Mouse (Mus musculus): ENCODE results near the gene Edem2.
"Not testable (repeated sequence)": the region's sequence is repeated elsewhere in the genome, so short reads cannot be mapped to it uniquely, and the experiment has no call there.

Gene Edem2

DNA sequence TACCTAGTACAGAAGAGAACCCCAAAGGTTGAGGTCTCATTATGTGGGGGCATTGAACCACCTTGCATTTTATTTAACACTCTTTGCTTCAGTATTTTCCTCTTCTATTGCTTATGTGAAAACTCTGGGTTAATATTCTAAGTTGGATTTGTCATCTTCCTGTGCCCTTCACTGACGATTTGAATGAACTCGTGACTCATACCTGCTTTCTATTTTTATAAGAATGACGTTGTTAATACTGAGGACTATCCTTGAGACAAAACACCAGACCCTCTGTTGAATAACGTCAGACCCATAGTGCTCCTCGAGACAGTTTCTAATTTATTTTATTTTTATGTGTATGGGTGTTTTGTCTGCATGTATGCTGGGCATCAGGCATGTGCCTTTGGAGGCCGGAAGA lies 7.7 kb upstream of the Edem2 start:
- in situ Hi-C loops (cut with MboI; ENCODE audit: low sequenced_read_pairs): no loop called here

DNA sequence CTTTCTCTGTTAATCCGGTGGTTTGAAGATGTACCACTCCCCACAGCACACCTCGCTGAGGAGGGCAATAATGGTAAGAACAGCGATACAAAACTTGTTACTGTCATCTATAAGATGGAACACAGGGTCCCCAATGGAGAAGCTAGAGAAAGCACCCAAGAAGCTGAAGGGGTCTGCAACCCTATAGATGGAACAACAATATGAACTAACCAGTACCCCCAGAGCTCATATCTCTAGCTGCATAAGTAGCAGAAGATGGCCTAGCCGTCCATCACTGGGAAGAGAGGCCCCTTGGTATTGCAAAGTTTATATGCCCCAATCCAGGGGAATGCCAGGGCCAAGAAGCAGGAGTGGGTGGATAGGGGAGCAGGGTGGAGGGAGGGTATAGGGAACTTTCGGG lies 6.5 kb upstream of the Edem2 start, which contains the start of gene Gm17581:
TSS of gene Gm17581 (minus strand) at position 101 of the 400 bp plus-strand sequence.
- in situ Hi-C loops (cut with MboI; ENCODE audit: low sequenced_read_pairs): not testable (repeated sequence)

DNA sequence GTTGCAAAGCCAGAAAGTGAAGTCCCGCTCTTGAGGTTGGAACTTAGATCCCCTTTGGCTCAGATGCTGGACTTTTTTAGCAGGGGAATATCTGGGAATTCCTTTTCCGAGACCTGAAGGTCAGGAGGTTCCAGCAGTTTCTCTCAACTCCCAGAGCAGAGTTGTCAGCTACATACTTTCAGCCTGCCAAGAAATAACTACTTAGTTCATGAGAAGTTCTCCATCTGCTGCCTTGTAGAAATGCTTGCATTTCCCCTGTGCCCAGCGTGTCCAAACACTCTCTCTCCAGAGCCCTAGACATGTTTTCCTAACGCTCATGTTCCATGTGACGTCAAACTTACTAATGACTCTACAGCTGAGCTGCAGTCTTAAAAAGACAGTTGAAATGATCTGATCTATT lies 5.8 kb upstream of the Edem2 start:
- in situ Hi-C loops (cut with MboI; ENCODE audit: low sequenced_read_pairs): no loop called here

DNA sequence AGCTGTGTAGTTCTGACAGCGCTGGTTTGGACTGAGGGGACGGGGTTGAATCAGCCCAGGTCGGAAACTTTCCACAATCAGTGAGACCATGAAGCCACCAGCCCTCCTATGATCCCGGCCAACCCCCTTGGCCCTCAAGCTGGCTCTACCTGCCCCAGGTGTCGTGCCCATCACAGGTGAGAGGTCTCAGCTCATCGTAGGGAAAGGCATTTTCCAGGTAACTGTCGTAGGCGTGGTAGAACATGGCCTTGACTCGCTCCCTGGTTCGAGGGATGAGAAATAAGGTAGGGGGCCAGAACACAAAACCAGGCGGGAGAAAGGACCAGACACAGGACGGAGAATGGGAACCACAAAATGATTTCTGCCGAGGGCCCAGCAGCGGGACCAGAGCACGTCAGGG lies 533 bp downstream of the Edem2 start:
- in situ Hi-C loops (cut with MboI; ENCODE audit: low sequenced_read_pairs): no loop called here

DNA sequence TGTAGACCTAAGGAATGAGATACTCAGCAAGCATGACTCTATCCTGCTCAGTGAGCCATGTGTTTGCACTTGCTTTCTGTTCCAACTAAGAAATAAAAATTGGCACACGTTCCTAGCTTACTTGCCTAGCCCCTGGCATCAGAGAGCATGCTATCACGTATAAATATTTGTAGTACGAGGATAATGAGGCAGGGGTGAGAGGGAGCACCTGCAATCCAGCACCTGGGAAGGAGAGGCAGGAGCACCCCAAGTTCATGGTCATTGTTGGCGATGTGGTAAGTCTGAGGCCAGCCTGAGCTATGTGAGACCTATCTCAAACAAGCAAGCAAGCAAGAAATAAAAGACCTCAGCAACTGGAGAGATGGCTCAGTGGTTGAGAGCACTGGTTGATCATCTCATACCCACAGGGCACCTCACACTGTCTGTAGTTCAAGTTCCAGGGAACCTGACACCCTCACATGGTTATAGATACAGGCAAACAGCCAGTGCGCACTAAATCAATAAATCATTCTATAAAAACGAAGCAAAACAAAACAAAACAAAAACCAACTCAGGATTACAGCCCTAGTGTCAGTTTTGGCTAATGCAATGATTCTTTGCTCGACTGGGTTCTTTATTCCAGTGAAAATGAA lies 1.4 kb downstream of the Edem2 start:
- in situ Hi-C loops (cut with MboI; ENCODE audit: low sequenced_read_pairs): no loop called here

DNA sequence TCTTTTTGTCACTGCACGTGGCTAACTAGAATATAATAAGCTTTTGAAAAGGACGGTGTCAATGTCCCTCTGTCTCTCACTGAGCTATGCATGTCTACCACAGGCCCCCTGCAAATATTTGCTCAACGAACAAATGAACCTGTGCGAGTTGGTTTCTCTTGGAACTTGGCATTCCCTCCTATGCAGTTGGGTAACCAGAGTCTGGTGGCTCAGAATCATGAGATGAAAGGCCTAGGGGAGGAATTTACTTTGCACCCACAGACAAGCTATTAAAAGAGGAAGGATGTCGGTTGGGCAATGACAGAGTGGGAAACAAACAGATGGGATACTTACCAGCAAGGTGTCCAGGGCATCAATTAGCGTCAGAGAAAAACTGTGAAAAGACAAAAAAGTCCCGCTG lies 3.0 kb downstream of the Edem2 start:
- in situ Hi-C loops (cut with MboI; ENCODE audit: low sequenced_read_pairs): no loop called here

DNA sequence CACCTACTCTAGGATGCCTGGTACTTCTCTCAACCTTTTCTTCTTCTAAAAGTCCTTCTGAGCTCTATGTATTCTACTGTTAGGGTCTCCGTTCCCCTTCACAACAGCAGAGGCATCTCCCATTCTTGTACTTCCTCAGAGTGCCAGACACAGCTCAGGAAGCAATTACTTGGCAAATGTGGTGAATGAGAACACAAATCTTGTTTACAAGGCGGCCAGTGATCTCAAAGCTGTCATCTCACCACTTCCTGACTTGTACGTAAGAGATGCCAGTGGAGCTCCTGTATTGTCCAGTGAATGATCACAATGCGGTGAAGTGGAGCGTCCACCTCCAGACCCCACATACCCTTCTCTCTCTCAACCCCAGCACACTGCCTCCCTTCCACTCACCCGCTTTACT lies 4.7 kb downstream of the Edem2 start:
- in situ Hi-C loops (cut with MboI; ENCODE audit: low sequenced_read_pairs): no loop called here

DNA sequence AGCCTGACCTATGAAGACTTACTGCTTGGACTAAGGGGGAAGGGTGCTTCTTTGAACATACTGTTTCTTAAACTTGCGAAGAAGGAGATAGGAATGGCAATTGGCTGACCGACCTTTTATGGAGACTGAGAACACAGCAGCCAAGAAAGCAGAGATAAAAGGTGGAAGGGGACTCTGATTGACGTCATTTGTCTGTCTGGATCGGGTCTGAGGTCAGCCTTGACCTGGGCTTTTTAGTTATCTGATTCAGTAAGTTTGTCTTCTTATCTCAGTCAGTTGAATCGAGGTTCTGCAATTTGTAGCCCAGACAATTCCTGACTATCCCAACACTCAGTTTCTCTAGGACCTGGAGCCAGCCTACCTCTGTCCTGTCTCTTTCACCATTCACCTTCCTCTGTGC lies 5.2 kb downstream of the Edem2 start:
- in situ Hi-C loops (cut with MboI; ENCODE audit: low sequenced_read_pairs): no loop called here

DNA sequence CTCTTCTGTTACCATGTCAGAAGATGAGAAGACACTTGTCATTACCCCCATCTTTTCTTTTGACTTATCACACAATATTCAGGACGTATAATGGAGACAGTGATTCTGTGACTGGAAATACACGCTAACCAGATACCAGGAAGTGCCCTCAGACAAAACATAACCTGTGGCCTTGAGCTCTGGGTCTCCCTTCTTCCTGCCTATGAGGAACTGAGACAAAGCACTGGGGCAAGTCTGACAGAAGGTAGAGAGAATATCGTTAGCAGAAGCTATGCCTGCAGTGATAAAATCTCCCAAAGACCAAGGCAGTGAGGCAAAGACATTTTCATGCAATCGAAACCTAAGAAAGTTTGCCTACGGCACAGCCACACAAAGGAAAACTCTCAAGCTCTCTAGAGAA lies 8.7 kb downstream of the Edem2 start:
- in situ Hi-C loops (cut with MboI; ENCODE audit: low sequenced_read_pairs): no loop called here

DNA sequence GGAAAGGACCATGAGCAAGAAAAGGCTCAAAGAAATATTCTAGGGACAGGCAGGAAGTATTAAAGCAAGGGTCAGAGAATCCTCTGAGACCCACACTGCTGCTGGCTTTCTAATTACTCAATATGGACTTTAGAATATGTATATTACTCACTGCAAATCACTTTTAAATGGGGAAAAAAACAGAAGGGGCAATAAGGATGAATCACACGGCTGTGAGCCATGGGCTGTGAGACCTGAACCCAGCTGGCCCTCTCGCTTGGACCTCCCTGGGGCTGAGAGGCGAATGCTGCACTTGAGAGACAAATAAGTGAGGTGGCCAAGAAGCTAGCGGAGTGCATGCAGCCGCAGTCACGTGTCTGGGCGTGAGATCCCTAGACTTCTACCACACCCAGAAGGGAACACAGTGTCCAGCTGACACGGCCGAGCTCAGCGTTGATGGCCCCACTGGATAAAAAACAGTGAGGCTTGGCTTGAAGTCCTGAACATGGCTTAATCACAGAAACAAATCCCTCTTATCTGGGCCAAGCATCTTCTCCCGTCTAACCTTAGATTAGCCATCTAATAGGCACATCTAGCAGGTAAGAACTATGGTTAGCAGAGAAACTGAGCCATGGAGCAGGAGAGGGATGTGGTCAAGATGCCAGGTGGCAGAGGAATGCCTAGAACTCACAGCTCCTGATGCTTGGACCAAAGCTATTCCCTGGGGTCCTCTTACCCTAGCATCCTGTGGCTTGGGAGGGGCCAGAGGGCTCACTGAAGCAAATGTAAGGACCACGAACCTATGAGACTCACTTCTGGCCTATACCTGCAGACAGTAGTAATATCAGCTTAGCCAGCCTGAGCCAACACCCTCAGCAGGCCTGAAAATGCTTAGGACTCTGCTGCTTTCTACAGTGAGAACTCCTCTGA lies 11.9 kb downstream of the Edem2 start:
- in situ Hi-C loops (cut with MboI; ENCODE audit: low sequenced_read_pairs): no loop called here

DNA sequence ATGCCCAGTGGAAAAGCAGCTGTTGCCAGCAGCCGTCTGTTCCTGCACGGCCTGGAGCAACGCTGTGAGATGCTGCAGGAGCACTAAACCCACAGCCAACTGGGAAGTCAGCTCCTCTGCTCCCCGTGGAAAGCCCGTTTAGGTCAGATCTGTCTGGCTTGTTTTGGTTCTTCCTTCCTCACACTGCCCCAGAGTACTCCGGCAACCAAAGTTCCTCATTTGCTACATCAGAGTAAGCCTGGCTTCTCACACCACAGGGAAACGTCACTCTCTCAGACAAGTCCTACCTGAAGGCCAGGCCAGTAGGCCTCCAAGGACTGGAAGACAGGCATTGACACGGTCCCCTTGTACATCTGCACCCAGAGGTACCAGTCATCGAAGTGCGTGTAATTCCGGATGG lies 18.7 kb downstream of the Edem2 start:
- in situ Hi-C loops (cut with MboI; ENCODE audit: low sequenced_read_pairs): no loop called here

DNA sequence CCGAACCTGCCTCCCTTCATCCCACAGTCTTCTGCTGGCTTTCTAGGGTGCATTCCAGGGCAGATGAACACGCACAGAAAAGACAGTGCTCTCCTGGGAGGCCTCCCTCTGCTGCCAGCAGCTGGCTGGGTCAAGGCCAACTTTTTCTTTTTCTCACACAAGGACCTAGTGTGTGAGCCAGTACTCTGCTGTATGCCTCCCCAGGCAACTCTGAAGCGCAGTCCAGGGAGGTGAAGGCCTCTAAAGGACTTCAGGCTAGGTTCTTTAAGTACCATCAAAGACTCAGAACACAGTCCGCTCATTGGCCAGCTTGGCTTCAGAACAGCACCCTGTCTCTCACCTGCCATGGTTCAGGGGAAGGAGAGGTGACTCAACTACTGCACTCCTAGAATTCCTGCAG lies 22.0 kb downstream of the Edem2 start:
- in situ Hi-C loops (cut with MboI; ENCODE audit: low sequenced_read_pairs): no loop called here

DNA sequence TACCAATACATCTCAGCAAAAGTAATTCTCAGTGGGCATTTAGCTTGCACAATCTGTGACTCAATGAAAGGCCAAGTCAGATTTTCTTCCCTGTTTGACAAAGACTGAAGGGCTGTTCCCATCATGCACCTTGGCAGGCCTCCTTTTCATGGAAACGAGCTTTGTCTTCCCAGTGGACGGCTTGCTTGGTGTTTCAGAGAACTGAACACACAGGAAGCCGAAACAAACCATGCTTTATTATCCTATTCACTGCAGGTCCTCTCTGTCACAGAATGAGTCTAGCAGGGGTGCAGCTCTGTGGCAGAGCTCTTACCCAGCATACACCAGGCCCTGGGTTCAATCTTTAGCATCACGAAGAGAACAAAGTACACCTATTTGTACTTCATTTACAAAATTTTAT lies 25.6 kb downstream of the Edem2 start:
- in situ Hi-C loops (cut with MboI; ENCODE audit: low sequenced_read_pairs): no loop called here

DNA sequence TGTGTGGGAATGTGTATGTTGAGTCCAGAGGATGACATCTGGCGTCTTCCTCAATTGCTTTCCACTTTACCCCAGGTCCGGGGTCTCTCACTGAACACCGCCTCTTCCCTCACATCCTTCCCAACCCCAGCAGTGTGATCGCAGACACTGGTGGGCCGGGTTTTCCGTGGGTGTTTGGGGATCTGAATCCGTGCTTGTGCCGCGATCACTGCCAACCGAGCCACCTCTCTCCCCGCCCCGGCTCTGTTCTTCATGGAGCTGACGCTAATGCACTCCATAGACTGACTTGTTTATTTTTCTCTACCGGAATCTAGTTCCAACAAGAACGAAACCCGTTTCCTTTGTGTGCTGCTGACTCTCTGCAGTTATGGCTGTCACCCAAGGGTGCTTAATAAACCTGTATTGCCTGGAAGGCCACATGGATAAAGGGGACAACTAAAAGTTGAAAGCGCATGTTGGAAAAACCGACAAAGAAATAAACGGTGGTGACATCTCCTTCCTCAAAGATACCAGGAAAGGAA lies 27.8 kb downstream of the Edem2 start:
- in situ Hi-C loops (cut with MboI; ENCODE audit: low sequenced_read_pairs): no loop called here

DNA sequence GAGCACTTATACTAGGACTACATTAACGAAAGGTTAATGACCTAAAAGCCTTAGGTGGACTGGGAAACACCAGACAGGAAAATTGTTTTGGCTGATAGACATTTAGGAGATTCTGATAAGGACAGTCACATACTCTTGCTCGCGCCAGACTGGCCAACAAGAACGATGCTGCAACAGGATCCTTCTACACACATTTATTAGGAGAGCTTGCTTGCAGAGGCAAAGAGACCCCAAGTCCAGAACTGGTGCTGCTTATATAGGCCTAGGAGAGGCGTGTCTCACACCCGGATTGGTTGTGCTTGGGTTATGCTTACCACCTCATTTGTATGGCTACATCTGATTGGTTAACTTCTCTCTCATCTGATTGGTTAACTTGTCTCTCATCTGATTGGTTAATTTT lies 30.8 kb downstream of the Edem2 start:
- in situ Hi-C loops (cut with MboI; ENCODE audit: low sequenced_read_pairs): not testable (repeated sequence)

DNA sequence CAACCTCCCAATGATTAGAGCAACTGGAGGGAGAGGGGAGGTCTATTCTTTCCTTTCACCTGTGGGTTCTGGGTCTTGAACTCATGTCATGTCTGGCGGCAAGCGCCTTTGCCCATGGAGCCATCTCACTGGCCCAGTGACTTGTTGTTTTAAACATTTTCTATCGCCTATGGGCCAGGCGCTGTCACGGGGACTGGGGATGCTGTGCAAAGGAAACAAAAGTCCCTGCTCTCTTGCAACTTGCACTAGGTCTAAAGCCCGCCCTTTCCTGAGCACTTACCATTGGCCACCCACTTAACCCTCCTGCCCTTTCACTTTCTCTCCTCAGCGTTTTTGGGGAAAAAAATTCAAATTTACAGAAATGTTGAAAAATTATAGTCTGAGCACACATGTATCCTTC lies 32.4 kb downstream of the Edem2 start:
- in situ Hi-C loops (cut with MboI; ENCODE audit: low sequenced_read_pairs): no loop called here

DNA sequence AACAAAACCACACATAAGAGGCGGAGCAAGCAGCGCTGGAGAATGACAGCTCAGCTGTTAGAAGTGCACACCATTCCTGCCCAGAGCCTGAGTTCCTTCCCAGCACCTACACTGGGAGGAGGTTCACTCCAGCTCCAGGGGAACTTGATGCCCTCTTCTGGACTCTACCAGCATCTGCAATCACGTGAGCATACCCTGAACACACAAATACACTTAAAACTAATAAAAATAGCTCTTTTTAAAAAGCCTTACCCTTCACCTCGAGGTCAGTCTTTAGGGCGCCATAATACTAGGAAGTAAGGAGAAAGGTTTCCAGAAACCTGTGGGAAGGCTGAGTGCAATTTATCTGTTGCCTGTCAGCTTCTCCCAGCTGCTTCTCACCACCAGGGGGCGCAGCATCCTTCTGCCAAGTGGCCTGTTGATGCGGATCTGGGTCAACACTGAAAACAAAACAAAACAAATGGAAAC lies 33.1 kb downstream of the Edem2 start:
- in situ Hi-C loops (cut with MboI; ENCODE audit: low sequenced_read_pairs): no loop called here

DNA sequence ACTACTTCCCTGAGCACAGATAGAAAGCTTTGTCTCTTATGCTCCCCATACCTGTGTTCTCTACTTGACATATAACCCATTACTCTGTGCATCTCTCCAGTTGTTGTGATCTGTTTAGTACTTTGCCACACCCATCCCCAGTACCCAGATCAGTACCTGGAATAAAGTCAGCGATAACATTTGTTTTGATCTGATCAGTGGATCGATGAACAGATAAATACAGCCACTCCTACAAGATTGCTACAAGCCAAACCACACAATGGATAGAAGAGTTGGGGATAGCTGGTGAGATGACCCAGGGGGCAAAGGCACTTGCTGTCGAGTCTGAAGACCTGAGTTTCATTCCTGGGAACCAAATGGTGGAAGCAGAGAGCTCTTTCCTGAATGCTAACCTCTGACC lies 34.0 kb downstream of the Edem2 start:
- in situ Hi-C loops (cut with MboI; ENCODE audit: low sequenced_read_pairs): no loop called here

DNA sequence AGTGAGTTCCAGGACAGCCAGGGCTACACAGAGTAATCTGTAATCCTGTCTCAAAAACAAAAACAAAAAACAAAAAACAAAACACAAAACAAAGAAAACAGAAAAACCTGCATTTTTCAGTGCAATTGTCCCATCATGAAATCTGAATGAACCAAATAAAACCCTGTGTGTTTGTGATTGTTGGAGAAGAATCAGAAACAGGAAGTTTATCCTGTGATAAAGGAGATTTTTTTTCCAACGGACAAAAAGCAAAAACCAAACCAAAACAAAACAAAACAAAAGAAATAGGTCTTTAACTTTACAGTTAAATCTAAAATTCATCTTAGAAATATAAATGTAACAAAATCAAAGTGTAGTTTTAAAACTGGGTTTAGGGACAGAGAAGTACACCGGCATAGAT lies 34.7 kb downstream of the Edem2 start:
- in situ Hi-C loops (cut with MboI; ENCODE audit: low sequenced_read_pairs): no loop called here

DNA sequence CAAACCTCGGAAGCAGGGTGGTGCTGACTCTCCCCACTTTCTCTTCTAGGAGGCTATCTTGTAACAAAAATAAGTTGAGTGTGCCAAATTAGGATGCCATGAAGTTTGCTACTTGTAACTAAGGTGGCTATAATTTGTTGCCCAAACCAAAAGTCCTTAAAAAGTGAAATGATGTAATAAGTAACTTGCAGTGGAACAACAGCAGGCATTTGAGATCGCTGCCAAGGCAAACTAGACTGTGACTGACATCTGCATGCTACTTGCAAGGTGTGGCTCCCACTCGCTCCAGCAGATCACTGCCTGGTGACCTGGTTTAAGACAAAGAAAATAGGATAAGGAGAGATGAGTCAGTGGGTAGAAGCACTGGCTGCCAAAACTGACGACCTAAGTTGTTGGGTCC lies 36.1 kb downstream of the Edem2 start:
- in situ Hi-C loops (cut with MboI; ENCODE audit: low sequenced_read_pairs): no loop called here

DNA sequence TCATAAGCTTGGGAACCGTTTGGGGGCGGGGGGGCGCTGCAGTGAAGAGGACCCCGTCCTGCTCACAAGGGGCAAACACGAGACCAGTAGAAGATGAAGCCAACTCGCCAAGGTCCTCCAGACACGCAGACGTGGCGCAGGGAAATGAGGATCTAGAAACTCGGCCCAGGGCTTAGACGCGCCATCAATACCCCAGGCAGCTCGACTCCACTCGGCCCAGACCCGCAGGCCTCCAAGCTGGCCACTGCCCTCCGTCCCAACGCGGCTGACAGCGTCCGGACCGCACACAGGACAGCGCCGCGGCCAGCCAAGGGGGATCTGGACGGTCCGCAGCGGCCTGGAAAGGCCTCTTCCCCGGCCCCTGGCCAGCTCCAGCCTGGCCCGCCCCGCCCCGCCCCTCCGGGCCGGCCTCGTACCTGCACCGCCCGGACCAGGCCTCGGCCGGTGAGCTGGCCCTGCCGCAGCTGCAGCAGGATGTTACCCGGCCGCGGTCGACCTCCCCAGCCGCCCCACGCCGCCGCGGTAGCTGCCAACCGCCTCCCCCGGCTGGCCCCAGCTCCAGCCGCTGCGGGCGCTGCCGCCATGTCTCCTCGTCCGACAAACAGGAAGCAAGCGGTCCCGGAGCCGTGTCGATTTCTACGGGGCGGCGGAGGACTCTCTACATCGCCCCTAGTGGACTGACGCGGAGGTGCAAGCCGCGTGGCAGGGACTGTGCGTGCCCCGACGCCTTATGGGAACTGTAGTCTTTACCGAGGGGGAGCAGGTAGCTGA lies 37.4 kb downstream of the Edem2 start, which contains the start of gene Trpc4ap:
TSS of gene Trpc4ap (minus strand) at position 662 of the 771 bp plus-strand sequence.
- in situ Hi-C loops (cut with MboI; ENCODE audit: low sequenced_read_pairs): no loop called here
